Mouse (Mus musculus) heart, embryonic 15.5 days (tissue): ENCODE measurements around the gene Gpr87. TPM values are rescaled to one million over a fixed set of nuclear protein-coding genes. Genes with fewer than 3 reads are reported as not detected.

ENCODE experiments used
- ATAC-seq: fragments of 200-750 bp; cut with Nextera tagmentation; replicated peaks from 2 replicates; pipeline ENCODE4 v1.8.0; 2017; ENCODE audit warnings: low read depth, moderate TSS enrichment; ENCODE audit not compliant: insufficient number of reproducible peaks, insufficient read depth, low FRiP score
- H3K27ac ChIP-seq: fragments of 300-500 bp; sonication (generic); 2 replicates; pipeline ENCODE4 v1.5.1; 2015; ENCODE audit warnings: mild to moderate bottlenecking, inconsistent platforms
- H3K27me3 ChIP-seq: fragments of 300-500 bp; sonication (generic); 2 replicates; pipeline ENCODE4 v1.6.1; 2015; ENCODE audit warnings: inconsistent platforms
- H3K36me3 ChIP-seq: fragments of 300-500 bp; sonication (generic); 2 replicates; pipeline ENCODE4 v1.6.1; 2015; ENCODE audit warnings: mild to moderate bottlenecking, inconsistent platforms
- H3K4me1 ChIP-seq: fragments of 300-500 bp; sonication (generic); replicated peaks from 2 replicates; pipeline ENCODE4 v1.6.1; 2015; ENCODE audit warnings: inconsistent platforms
- H3K4me2 ChIP-seq: fragments of 300-500 bp; sonication (generic); 2 replicates; pipeline ENCODE4 v1.6.1; 2015; ENCODE audit warnings: inconsistent platforms, mild to moderate bottlenecking, moderate library complexity
- H3K4me3 ChIP-seq: fragments of 300-500 bp; sonication (generic); 2 replicates; pipeline ENCODE4 v1.5.1; 2015; ENCODE audit warnings: mild to moderate bottlenecking, inconsistent platforms
- H3K9ac ChIP-seq: fragments of 300-500 bp; sonication (generic); 2 replicates; pipeline ENCODE4 v1.6.1; 2015; ENCODE audit warnings: mild to moderate bottlenecking, inconsistent platforms
- H3K9me3 ChIP-seq: fragments of 300-500 bp; sonication (generic); replicated peaks from 2 replicates; pipeline ENCODE4 v1.6.1; 2016; ENCODE audit warnings: inconsistent platforms
- WGBS: fragments of 180-500 bp; shearing (Covaris S2); methylation state at CpG from one replicate; pipeline ENCODE4 v1.1.7; 2015; ENCODE audit warnings: mixed read lengths; 5-methylcytosine and 5-hydroxymethylcytosine counted together
- polyA plus RNA-seq: library from polyadenylated mRNA; unstranded; fragments of >200 nt; fragmentation: Nextera tagmentation; extraction: Ambion mirVana; gene quantifications from 2 replicates; pipeline ENCODE4 v1.2.1, GENCODE M21; 2015

Gpr87 gene
- polyA plus RNA-seq, result 0.14 and 0.16 TPM in 2 replicates

DNA sequence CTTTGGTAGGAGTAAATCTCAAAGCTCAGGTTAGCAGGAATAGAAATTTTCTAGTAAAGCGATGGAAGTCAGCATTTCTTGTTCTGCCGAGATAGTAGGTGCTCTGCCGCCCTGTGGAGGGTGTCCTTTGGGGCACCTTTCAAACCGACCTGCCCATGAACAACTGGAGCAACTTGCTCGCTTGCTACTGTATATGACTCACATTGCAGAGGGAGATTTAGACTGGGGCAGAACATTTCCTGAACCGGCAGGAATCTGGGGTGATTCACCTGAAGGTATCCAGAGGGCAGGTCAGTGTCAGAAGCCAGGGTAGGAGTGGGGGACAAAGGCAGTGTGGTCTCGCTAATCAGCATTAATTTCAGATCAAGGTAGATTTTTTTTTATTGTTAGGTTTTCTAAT lies at the start of gene Gpr87:
TSS of gene Gpr87 (minus strand) at position 167 of the 400 bp plus-strand sequence.
- WGBS, result 79% methylated on average over 7 of the region's 7 CpGs
- Histone ChIP-seq H3K9ac (no peak within 1 kb of the TSS), H3K27ac (no peak within 1 kb of the TSS), H3K36me3 (no peaks in the 10 kb centered on the region), H3K9me3 (no peaks in the 10 kb centered on the region), H3K4me2 (no peak within 1 kb of the TSS), H3K4me1 (no peaks in the 10 kb centered on the region), H3K27me3 (no peaks in the 10 kb centered on the region), H3K4me3 (no peak within 1 kb of the TSS)
- ATAC-seq, result no peak

DNA sequence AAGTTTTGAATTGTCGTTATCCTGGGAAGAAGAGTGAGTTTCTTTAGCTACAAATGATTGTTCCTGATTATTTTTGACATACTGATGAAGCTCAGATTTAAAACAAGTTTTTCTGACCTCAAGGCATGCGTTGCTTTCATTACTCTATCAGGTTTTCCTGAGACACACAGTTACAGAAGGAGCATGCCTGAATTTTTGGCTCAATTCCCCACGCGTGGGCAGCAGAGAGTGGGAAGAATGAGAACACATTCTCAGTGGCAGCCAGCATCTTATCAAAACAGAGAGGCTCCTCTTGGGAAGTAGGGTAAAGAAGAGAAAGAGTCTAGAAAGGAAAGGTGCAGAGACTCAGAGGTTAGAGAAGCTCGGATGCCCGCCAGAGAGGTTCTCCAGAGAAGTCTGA lies 48.5 kb upstream of the Gpr87 start:
- no peak overlapping the region for H3K4me2 ChIP-seq
- no peaks in the 10 kb centered on the region for H3K27me3 ChIP-seq
- WGBS, result 45% methylated on average over 6 of the region's 6 CpGs
- peaks cover 9% of the 10 kb centered on the region for H3K4me1 ChIP-seq
- H3K9me3 ChIP-seq, result no peaks in the 10 kb centered on the region
- H3K4me3 ChIP-seq, result no peak overlapping the region
- no peaks in the 10 kb centered on the region for H3K36me3 ChIP-seq
- H3K9ac ChIP-seq, result no peak overlapping the region
- no peak overlapping the region for H3K27ac ChIP-seq
- ATAC-seq, result no peak

DNA sequence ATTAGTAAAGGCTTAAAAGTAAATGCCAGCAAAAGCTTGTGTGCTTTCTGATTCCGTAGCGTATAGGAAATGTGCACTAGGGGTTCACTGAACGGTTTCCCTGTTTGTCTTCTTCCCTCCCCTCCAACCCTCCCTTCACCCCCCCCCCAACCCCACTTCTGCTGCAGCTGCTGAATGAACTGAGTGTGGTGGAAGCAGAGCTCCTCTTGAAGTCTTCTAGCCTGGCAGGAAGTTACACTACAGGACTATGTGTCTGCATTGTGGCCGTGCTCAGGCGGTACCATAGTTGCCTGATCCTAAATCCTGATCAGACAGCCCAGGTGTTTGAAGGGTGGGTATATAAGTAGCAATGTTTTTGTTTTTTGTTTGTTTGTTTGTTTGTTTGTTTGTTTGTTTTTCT lies 40.0 kb upstream of the Gpr87 start:
- Histone ChIP-seq H3K27ac (no peak overlapping the region), H3K4me1 (0 out of 2 replicates have a peak, but pooled peaks cover 3% of the 10 kb centered on the region), H3K9me3 (no peaks in the 10 kb centered on the region), H3K36me3 (no peaks in the 10 kb centered on the region), H3K9ac (no peak overlapping the region), H3K4me3 (no peak overlapping the region), H3K4me2 (no peak overlapping the region), H3K27me3 (no peaks in the 10 kb centered on the region)
- WGBS, result 72% methylated on average over 5 of the region's 5 CpGs
- ATAC-seq, result no peak

DNA sequence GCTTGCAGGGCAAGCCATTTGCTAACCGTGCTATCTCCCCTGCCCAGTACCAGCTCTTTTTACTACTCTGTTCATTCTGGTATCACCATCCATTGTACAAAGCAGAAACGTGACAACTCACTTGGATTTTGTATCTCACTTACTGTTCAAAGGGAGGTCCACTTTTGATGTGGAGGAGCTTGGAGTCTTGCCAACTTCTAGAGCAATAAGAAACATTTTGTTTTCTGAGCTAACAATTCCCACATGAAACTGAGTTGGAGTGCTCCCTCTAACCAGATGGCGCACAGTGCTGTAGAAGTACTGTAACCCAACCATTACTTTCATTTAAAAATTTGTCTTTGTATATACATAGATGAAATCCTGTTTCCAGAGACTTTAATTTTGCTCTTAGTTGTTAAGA lies 36.0 kb upstream of the Gpr87 start:
- WGBS, result 56% methylated on average over 3 of the region's 3 CpGs
- ATAC-seq, result no peak; the same call in 1 of the 2 replicates
- H3K27ac ChIP-seq, result no peak overlapping the region

DNA sequence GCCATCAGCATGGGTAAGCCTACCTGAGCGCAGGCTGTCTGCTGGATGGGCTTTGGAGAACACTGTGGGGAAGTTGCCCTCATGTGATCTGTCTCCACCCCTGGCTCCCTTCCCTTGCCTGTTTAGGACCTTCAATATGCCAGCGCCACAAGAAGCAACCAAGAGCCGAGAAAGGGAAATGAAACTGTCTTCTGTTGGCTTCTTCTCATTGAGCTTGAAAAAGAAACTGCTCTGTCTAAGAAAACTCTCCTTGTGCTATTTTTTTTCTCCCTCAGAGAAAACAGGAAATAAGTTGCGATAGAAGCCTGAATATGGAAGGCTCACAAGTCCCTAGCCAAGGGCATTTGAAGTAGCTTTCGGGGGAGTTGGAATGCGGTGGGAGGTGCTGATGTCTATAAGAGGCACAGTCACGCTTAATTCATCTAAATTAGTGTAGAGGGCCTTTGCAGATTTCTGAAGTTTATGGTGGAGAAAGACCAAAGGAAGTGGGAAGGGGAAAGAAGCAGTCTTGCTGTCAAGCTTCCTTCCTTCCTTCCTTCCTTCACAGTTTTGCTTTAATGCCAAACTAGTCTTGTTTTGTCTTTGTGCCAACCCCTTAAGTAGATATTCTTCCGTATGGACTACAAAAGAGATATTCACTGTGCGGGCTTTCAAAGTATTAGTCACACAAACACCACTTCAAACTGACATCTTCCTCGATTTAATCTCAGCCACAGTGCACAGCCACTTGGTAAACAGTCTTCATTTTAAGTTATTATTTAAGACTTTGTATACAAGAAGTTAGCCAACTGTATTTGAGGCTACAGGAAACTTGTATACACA lies 34.0 kb upstream of the Gpr87 start:
- Histone ChIP-seq H3K36me3 (no peaks in the 10 kb centered on the region), H3K4me3 (no peak overlapping the region), H3K9ac (no peak overlapping the region), H3K9me3 (no peaks in the 10 kb centered on the region), H3K27me3 (no peaks in the 10 kb centered on the region), H3K4me2 (peak overlapping the region; percentile 40), H3K4me1 (peaks cover 12% of the 10 kb centered on the region), H3K27ac (peak overlapping the region; percentile 59)
- 26% methylated on average over 10 of the region's 10 CpGs for WGBS
- ATAC-seq, result no peak

More for the DNA sequence above, 36.0 kb upstream of the Gpr87 start:
- no peak overlapping the region for H3K4me2 ChIP-seq
- no peaks in the 10 kb centered on the region for H3K36me3 ChIP-seq
- no peaks in the 10 kb centered on the region for H3K27me3 ChIP-seq
- no peak overlapping the region for H3K4me3 ChIP-seq
- H3K9me3 ChIP-seq, result no peaks in the 10 kb centered on the region
- peaks cover 12% of the 10 kb centered on the region for H3K4me1 ChIP-seq
- no peak overlapping the region for H3K9ac ChIP-seq

DNA sequence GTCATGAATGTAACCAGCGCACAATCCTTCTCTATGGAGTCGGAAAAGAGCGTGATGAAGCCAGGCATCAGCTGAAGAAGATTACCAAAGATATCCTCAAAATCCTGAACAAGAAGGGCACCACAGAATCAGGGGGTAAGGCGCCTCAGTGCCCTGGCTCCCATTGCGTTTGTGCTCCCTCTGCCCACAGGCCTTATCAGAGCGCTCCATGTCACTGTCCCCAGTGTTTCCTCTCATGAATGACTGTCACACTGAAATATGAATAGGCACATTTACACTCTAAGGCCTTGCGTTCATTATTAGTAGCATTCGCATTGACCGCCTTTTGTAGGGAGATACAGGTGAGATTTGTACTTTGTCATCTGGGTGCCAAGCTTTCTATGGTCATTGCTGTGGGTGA lies 32.8 kb upstream of the Gpr87 start:
- no peak overlapping the region for H3K9ac ChIP-seq
- 88% methylated on average over 9 of the region's 9 CpGs for WGBS
- no peaks in the 10 kb centered on the region for H3K9me3 ChIP-seq
- no peaks in the 10 kb centered on the region for H3K36me3 ChIP-seq
- no peak overlapping the region for H3K4me3 ChIP-seq
- ATAC-seq, result no peak
- H3K4me2 ChIP-seq, result no peak overlapping the region
- H3K27me3 ChIP-seq, result no peaks in the 10 kb centered on the region
- H3K27ac ChIP-seq, result no peak overlapping the region
- H3K4me1 ChIP-seq, result peaks cover 12% of the 10 kb centered on the region

DNA sequence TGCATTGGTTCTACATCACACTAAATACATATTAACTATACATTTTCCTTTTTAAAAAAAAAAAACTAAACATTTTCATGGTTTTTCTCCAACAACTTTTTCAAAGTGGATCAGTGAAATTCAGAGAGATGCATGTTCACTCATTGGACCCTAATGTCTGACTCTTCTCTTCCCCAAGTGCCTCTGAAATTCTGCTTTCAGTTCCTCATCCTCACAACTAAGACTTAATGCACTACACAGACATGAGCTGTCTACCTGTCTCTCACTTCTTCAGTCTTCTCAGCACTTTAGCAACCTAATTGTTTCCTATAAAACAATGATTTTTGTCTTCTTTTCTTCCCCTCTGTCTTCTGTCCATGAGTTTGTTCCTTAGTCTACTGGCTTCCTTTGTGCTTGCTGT lies 30.5 kb upstream of the Gpr87 start:
- H3K27ac ChIP-seq, result no peak overlapping the region
- H3K9ac ChIP-seq, result no peak overlapping the region
- H3K9me3 ChIP-seq, result no peaks in the 10 kb centered on the region
- ATAC-seq, result no peak
- H3K27me3 ChIP-seq, result no peaks in the 10 kb centered on the region
- no peak overlapping the region for H3K4me2 ChIP-seq
- no peak overlapping the region for H3K4me3 ChIP-seq
- peaks cover 8% of the 10 kb centered on the region for H3K4me1 ChIP-seq
- no peaks in the 10 kb centered on the region for H3K36me3 ChIP-seq

DNA sequence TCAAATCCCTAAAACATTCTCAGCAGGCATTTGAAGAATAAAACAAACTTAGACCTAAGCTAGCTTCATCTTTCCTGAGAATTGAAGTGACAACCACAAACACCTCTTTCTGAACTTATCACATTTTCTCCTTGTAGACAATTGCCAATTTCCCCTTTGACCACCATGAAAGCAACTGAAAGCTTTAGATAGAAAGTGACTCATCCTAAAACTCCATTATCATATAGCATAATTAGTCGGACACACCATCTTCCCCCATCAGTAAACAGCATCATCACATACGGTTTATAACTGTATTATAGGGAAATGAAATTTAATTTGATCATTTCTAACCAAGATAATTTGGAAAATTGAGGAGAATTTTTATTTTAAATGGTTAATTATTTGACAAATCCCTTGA lies 27.4 kb upstream of the Gpr87 start:
- no peak overlapping the region for H3K27ac ChIP-seq
- 82% methylated on average over 2 of the region's 2 CpGs for WGBS
- no peak for ATAC-seq
- H3K4me2 ChIP-seq, result no peak overlapping the region
- H3K4me1 ChIP-seq, result no peaks in the 10 kb centered on the region
- H3K36me3 ChIP-seq, result no peaks in the 10 kb centered on the region
- no peaks in the 10 kb centered on the region for H3K9me3 ChIP-seq
- H3K9ac ChIP-seq, result no peak overlapping the region
- no peak overlapping the region for H3K4me3 ChIP-seq
- no peaks in the 10 kb centered on the region for H3K27me3 ChIP-seq

DNA sequence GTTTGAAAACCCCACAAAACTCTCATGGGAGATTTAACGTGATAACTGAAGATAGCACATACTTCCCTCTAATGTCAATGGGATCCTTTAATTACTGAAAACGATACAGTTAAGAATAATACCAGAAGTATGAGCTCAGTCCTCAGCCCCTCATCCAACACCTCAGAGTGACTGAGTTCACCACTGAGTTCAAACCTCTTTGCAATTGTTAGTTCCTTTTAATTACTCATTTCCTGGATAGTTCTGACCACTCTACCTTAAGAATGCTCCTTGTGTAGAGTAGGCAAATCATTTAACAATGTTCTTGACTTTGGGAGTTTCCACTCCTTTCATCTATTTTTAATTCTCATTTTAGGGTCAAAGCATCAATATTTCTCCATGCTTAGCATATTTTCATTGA lies 24.4 kb upstream of the Gpr87 start:
- H3K4me1 ChIP-seq, result no peaks in the 10 kb centered on the region
- no peak for ATAC-seq
- no peak overlapping the region for H3K4me2 ChIP-seq
- H3K9me3 ChIP-seq, result no peaks in the 10 kb centered on the region
- no peaks in the 10 kb centered on the region for H3K27me3 ChIP-seq
- H3K4me3 ChIP-seq, result no peak overlapping the region
- no peak overlapping the region for H3K9ac ChIP-seq
- H3K27ac ChIP-seq, result no peak overlapping the region
- H3K36me3 ChIP-seq, result no peaks in the 10 kb centered on the region
- 70% methylated on average over 2 of the region's 2 CpGs for WGBS

DNA sequence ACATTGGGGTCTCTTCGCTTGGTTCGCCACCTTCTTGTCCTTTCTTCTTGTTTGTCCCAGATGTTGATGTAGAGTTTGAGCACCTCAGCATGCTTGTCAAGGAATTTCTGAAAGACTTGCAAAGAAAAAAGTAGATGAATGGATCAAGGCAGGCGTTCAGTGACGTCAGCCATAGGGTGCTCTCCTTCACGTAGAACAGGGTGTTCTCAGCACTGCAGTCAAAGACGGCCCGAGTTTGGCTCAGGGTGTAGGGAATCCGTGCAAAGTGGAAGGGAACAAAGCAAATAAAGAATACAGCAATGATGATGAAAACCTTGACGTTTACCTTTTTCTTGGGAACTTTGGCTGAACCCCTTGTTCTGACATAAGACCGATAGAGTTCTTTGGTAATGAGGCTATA lies 22.3 kb upstream of the Gpr87 start:
- no peaks in the 10 kb centered on the region for H3K36me3 ChIP-seq
- no peak overlapping the region for H3K9ac ChIP-seq
- no peaks in the 10 kb centered on the region for H3K27me3 ChIP-seq
- ATAC-seq, result no peak
- 84% methylated on average over 10 of the region's 10 CpGs for WGBS
- H3K27ac ChIP-seq, result no peak overlapping the region
- H3K9me3 ChIP-seq, result no peaks in the 10 kb centered on the region
- no peak overlapping the region for H3K4me3 ChIP-seq
- H3K4me1 ChIP-seq, result no peaks in the 10 kb centered on the region
- H3K4me2 ChIP-seq, result no peak overlapping the region

DNA sequence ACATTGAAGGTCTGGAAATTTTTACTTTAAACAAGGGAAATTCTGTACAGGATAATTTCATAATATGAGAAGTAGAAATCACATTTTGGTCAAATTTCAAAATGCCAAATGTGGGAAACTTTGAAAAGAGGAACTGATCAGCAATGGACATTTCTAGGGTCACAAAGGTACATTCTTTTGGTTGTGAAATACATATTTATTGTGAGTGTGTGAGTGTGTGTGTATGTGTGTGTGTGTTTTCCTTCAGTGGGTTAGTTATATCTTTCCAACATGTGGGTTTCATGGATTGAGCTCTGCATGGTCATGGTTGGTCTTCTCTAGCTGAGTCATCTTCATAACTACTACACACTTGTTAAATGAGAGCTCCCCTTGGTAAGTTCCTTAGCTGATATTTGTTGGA lies 17.5 kb upstream of the Gpr87 start:
- H3K27me3 ChIP-seq, result no peaks in the 10 kb centered on the region
- H3K36me3 ChIP-seq, result no peaks in the 10 kb centered on the region
- no peak for ATAC-seq
- H3K9ac ChIP-seq, result no peak overlapping the region
- no peak overlapping the region for H3K4me3 ChIP-seq
- no peak overlapping the region for H3K4me2 ChIP-seq
- no peak overlapping the region for H3K27ac ChIP-seq
- no peaks in the 10 kb centered on the region for H3K9me3 ChIP-seq
- H3K4me1 ChIP-seq, result peaks cover 3% of the 10 kb centered on the region; the same call in 1 of the 2 replicates

DNA sequence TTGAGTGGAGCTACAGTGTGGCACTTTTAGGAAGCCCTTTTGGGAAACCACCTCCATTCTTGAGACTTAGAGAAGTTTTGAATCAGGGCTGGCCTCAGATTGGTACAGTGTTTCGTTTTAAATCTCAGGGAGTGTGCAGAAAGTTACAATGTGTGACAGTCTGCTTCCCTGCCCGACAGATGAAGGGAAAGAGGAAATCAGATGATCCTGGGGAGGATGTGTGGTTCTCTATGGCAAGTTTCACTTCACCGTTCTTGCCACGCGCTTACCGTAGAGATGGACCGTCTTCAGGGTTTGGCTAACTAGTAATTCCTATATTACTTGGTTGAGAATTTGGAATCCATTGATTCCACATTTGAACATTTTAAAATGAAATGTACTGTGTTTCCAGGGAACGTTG lies 16.9 kb upstream of the Gpr87 start:
- Histone ChIP-seq H3K4me1 (peaks cover 3% of the 10 kb centered on the region; the same call in 1 of the 2 replicates), H3K9me3 (no peaks in the 10 kb centered on the region), H3K36me3 (no peaks in the 10 kb centered on the region), H3K27me3 (no peaks in the 10 kb centered on the region), H3K4me2 (no peak overlapping the region), H3K9ac (no peak overlapping the region), H3K4me3 (no peak overlapping the region), H3K27ac (no peak overlapping the region)
- 78% methylated on average over 8 of the region's 8 CpGs for WGBS
- ATAC-seq, result no peak
